Mouse (Mus musculus) C2C12 (cell line): ENCODE measurements at regions not wholly inside any gene's neighbourhood (a gene's known extent, or its start where the extent isn't known, plus 50 kb on each side); places are given as distances from the start of the nearest gene placed in this dataset.

Experiments
- CTCF ChIP-seq: IDR thresholded peaks from one replicate; pipeline ENCODE4 v1.5.1; 2011; ENCODE audit not compliant: control insufficient read depth, insufficient read depth, insufficient read length
- MAX ChIP-seq: IDR thresholded peaks from one replicate; pipeline ENCODE4 v1.6.1; 2011; ENCODE audit warnings: mild to moderate bottlenecking, control low read depth
- USF1 ChIP-seq: IDR thresholded peaks from one replicate; pipeline ENCODE4 v1.6.1; 2011; ENCODE audit warnings: low read depth, mild to moderate bottlenecking, control low read depth, moderate library complexity

DNA sequence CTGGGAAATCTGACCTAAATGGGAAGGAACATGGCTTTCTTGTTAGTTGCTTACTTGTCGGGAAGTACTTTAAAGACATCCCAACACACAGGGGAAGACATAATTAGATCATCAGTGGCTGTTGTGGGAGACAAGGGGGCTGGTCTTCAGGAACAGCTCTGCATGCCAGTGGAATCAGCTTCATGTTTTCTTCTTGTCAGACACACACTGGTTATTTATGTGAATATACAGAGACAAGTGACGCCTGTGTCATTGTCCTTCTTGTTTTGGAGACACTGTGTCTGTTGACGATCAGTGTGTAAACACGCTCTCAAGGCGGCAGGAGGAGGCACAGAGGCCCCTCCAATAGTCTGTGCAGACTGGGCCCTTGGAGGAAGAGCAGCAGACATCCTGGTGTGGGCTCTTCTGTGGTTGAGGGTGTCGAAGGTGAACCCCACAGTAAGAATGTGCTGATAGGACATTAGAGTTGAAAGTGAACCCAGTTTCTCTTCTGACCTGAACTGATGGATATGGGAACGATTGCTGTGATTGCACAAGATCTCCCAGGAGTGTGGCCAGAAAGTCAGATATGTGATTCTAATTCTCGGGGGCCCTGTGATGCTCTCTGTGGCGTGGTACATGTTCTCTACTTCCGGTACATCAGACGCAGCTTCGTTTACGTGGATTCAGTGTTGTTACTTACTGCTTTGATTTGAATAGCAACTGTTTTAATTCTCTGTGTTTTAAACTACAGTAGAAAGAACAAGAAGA, 151.9 kb upstream of the Gm5148 start:
- TF ChIP-seq USF1 (no peak), CTCF (no peak), MAX (no peak)
